Mouse (Mus musculus) liver, adult 2 months (tissue): ENCODE results near the gene Sirt1.

Experiments
- CTCF ChIP-seq: fragments of 200-500 bp; IDR thresholded peaks from 2 replicates; pipeline ENCODE4 v1.5.1; 2011; ENCODE audit warnings: low read depth, low read length, control low read depth
- POLR2A ChIP-seq: fragments of 200-500 bp; IDR thresholded peaks from 2 replicates; pipeline ENCODE4 v1.6.1; 2011; ENCODE audit warnings: low read length, control low read depth; ENCODE audit not compliant: insufficient read depth; ENCODE audit errors: extremely low read depth

GRCm38 (mm10) chr10:63376303-63376702 is 5.2 kb downstream of the Sirt1 start:
- no peak for TF ChIP-seq POLR2A
- no peak for TF ChIP-seq CTCF
